Mouse (Mus musculus) embryonic fibroblast, embryonic 13.5 days (primary cell): ENCODE data around the gene Hoxa7.

Experiments
- CTCF ChIP-seq: IDR thresholded peaks from 2 replicates; pipeline ENCODE4 v1.5.1; 2011; ENCODE audit warnings: mild to moderate bottlenecking, control low read depth, low read length, moderate library complexity, borderline replicate concordance; ENCODE audit not compliant: insufficient read depth
- POLR2A ChIP-seq: IDR thresholded peaks from 2 replicates; pipeline ENCODE4 v1.6.1; 2011; ENCODE audit warnings: low read depth, mild to moderate bottlenecking, control low read depth, low read length, moderate library complexity

GRCm38 (mm10) chr6:52173648-52174047 is 48.0 kb downstream of the Hoxa7 start:
- TF ChIP-seq POLR2A = no peak
- TF ChIP-seq CTCF = no peak
